Mouse (Mus musculus): Measurements from ENCODE around the gene Unc119b.
"Not testable (repeated sequence)": the region's sequence is repeated elsewhere in the genome, so short reads cannot be mapped to it uniquely, and the experiment has no call there.

Unc119b gene

GRCm38 (mm10) chr5:115158040-115158983, 23.5 kb upstream of the Unc119b start, which contains the start of gene Mlec:
Gene Mlec, minus strand, starts transcription at chr5:115158179.
- peak; percentile 98 to 99 for DNase-seq (ENCODE audit: low spot score in 2 of 2)

- DNase-seq (ENCODE audit: low spot score in 2 of 2), result no peak
These were observed 22.3 kb upstream of the Unc119b start for GRCm38 (mm10) chr5:115156933-115157589.

- DNase-seq (ENCODE audit: low spot score in 2 of 2), result no peak
These were observed 21.6 kb upstream of the Unc119b start for GRCm38 (mm10) chr5:115156401-115156800.

- DNase-seq (ENCODE audit: low spot score in 2 of 2), result no peak
These were observed 21.1 kb upstream of the Unc119b start for GRCm38 (mm10) chr5:115155831-115156230.

- DNase-seq (ENCODE audit: low spot score in 2 of 2), result no peak
These were observed 20.4 kb upstream of the Unc119b start for GRCm38 (mm10) chr5:115155156-115155631.

- no peak for DNase-seq (ENCODE audit: low spot score in 2 of 2)
These were observed 17.6 kb upstream of the Unc119b start for GRCm38 (mm10) chr5:115152132-115152956.

- DNase-seq (ENCODE audit: low spot score in 2 of 2), result no peak
These were observed 16.7 kb upstream of the Unc119b start for GRCm38 (mm10) chr5:115151457-115151856.

- DNase-seq (ENCODE audit: low spot score in 2 of 2), result no peak
These were observed 16.2 kb upstream of the Unc119b start for GRCm38 (mm10) chr5:115150991-115151390.

GRCm38 (mm10) chr5:115149675-115150459, 15.1 kb upstream of the Unc119b start:
- no peak for DNase-seq (ENCODE audit: low spot score in 2 of 2)

GRCm38 (mm10) chr5:115148872-115149271, 14.1 kb upstream of the Unc119b start:
- DNase-seq (ENCODE audit: low spot score in 2 of 2), result not testable (repeated sequence)

GRCm38 (mm10) chr5:115148378-115148777, 13.6 kb upstream of the Unc119b start:
- DNase-seq (ENCODE audit: low spot score in 2 of 2), result no peak

GRCm38 (mm10) chr5:115147388-115147787, 12.6 kb upstream of the Unc119b start:
- DNase-seq (ENCODE audit: low spot score in 2 of 2), result no peak

- no peak for DNase-seq (ENCODE audit: low spot score in 2 of 2)
These were observed 12.0 kb upstream of the Unc119b start for GRCm38 (mm10) chr5:115146747-115147130.

- DNase-seq (ENCODE audit: low spot score in 2 of 2), result no peak
These were observed 11.4 kb upstream of the Unc119b start for GRCm38 (mm10) chr5:115145976-115146746.

GRCm38 (mm10) chr5:115145253-115145968, 10.6 kb upstream of the Unc119b start:
- DNase-seq (ENCODE audit: low spot score in 2 of 2), result no peak

- DNase-seq (ENCODE audit: low spot score in 2 of 2), result no peak
These were observed 9.7 kb upstream of the Unc119b start for GRCm38 (mm10) chr5:115144471-115144870.

GRCm38 (mm10) chr5:115143552-115143951, 8.8 kb upstream of the Unc119b start:
- DNase-seq (ENCODE audit: low spot score in 2 of 2), result no peak

- no peak for DNase-seq (ENCODE audit: low spot score in 2 of 2)
These were observed 7.5 kb upstream of the Unc119b start for GRCm38 (mm10) chr5:115142166-115142697.

- DNase-seq (ENCODE audit: low spot score in 2 of 2), result no peak
These were observed 6.0 kb upstream of the Unc119b start for GRCm38 (mm10) chr5:115140726-115141125.

Data from frontal cortex, postnatal 10 days (tissue).